Mouse (Mus musculus): ENCODE results near the gene Ttll11. TPM values are rescaled to one million over a fixed set of nuclear protein-coding genes. Genes with fewer than 3 reads are reported as not detected.
A peak's percentile ranks its signal among the peaks of the same experiment; 100 is the strongest.

Gene Ttll11
- polyA plus RNA-seq (2016; fragmentation: Nextera tagmentation; extraction: Ambion mirVana), result 2.4 and 3.1 TPM in 2 replicates

- Histone ChIP-seq H3K4me1 (peaks cover 8% of the 10 kb centered on the region), H3K27me3 (no peaks in the 10 kb centered on the region), H3K4me3 (peak within 1 kb of the TSS; percentile 79), H3K9me3 (no peaks in the 10 kb centered on the region), H3K27ac (peak within 1 kb of the TSS; percentile 36; the same call in 1 of the 2 replicates), H3K4me2 (replicated peaks) (peak within 1 kb of the TSS; percentile 97), H3K36me3 (no peaks in the 10 kb centered on the region), H3K9ac (peak within 1 kb of the TSS; percentile 83)
- ATAC-seq (ENCODE audit: insufficient number of reproducible peaks, insufficient read depth, low FRiP score, low TSS enrichment), result peak; percentile 75
- 0% methylated on average over 32 of the region's 42 CpGs for WGBS
These were observed at the start of gene Ttll11 for GRCm38 (mm10) chr2:35979644-35980021. TSS of gene Ttll11 (minus strand) at chr2:35979913.

- WGBS, result 35% methylated on average over 3 of the region's 3 CpGs
- no peak overlapping the region for H3K27ac ChIP-seq
- H3K4me3 ChIP-seq, result no peak overlapping the region
- peaks cover 7% of the 10 kb centered on the region; the same call in 1 of the 2 replicates for H3K4me1 ChIP-seq
- H3K27me3 ChIP-seq, result peaks cover 16% of the 10 kb centered on the region
- H3K36me3 ChIP-seq, result no peaks in the 10 kb centered on the region
- no peak overlapping the region for H3K4me2 ChIP-seq (replicated peaks)
- no peak for ATAC-seq (ENCODE audit: insufficient number of reproducible peaks, insufficient read depth, low FRiP score, low TSS enrichment)
- no peak overlapping the region for H3K9ac ChIP-seq
- no peaks in the 10 kb centered on the region for H3K9me3 ChIP-seq
These were observed 43.6 kb upstream of the Ttll11 start for GRCm38 (mm10) chr2:36023291-36023690.

- H3K36me3 ChIP-seq, result no peaks in the 10 kb centered on the region
- peak overlapping the region; percentile 30 for H3K4me3 ChIP-seq
- H3K4me1 ChIP-seq, result peaks cover 7% of the 10 kb centered on the region; the same call in 1 of the 2 replicates
- peak; percentile 31; the same call in 1 of the 2 replicates for ATAC-seq (ENCODE audit: insufficient number of reproducible peaks, insufficient read depth, low FRiP score, low TSS enrichment)
- peak overlapping the region; percentile 3 for H3K9ac ChIP-seq
- no peaks in the 10 kb centered on the region for H3K9me3 ChIP-seq
- peaks cover 16% of the 10 kb centered on the region for H3K27me3 ChIP-seq
- H3K4me2 ChIP-seq (replicated peaks), result peak overlapping the region; percentile 64
- no peak overlapping the region for H3K27ac ChIP-seq
- WGBS, result 7% methylated on average over 32 of the region's 32 CpGs
These were observed 41.9 kb upstream of the Ttll11 start for GRCm38 (mm10) chr2:36021385-36022159.

- no peak for ATAC-seq (ENCODE audit: insufficient number of reproducible peaks, insufficient read depth, low FRiP score, low TSS enrichment)
- Histone ChIP-seq H3K27ac (no peak overlapping the region), H3K4me3 (no peak overlapping the region), H3K9ac (no peak overlapping the region), H3K27me3 (peaks cover 17% of the 10 kb centered on the region), H3K4me1 (peaks cover 16% of the 10 kb centered on the region), H3K36me3 (no peaks in the 10 kb centered on the region), H3K9me3 (no peaks in the 10 kb centered on the region), H3K4me2 (replicated peaks) (no peak overlapping the region)
- 64% methylated on average over 12 of the region's 12 CpGs for WGBS
These were observed 33.3 kb upstream of the Ttll11 start for GRCm38 (mm10) chr2:36013010-36013409.

- Histone ChIP-seq H3K9ac (peak overlapping the region; percentile 57), H3K4me3 (peak overlapping the region; percentile 44), H3K27ac (no peak overlapping the region), H3K4me1 (peaks cover 16% of the 10 kb centered on the region), H3K4me2 (replicated peaks) (peak overlapping the region; percentile 81), H3K36me3 (no peaks in the 10 kb centered on the region), H3K27me3 (peaks cover 17% of the 10 kb centered on the region), H3K9me3 (no peaks in the 10 kb centered on the region)
- no peak for ATAC-seq (ENCODE audit: insufficient number of reproducible peaks, insufficient read depth, low FRiP score, low TSS enrichment)
- WGBS, result under 1% methylated on average over 44 of the region's 44 CpGs
These were observed 31.7 kb upstream of the Ttll11 start for GRCm38 (mm10) chr2:36011331-36011825.

- Histone ChIP-seq H3K4me3 (no peak overlapping the region), H3K4me2 (replicated peaks) (peak overlapping the region; percentile 81), H3K9ac (0 out of 2 replicates have a peak overlapping the region, but pooled peaks have one; percentile 57)
These were observed 30.9 kb upstream of the Ttll11 start for GRCm38 (mm10) chr2:36010579-36010978.

GRCm38 (mm10) chr2:36009386-36009785, 29.7 kb upstream of the Ttll11 start:
- H3K9ac ChIP-seq, result no peak overlapping the region
- no peak overlapping the region for H3K4me2 ChIP-seq (replicated peaks)
- no peak overlapping the region for H3K27ac ChIP-seq
- no peaks in the 10 kb centered on the region for H3K9me3 ChIP-seq
- ATAC-seq (ENCODE audit: insufficient number of reproducible peaks, insufficient read depth, low FRiP score, low TSS enrichment), result no peak
- H3K27me3 ChIP-seq, result peaks cover 23% of the 10 kb centered on the region
- 24% methylated on average over 4 of the region's 4 CpGs for WGBS
- H3K4me3 ChIP-seq, result no peak overlapping the region
- H3K4me1 ChIP-seq, result peaks cover 16% of the 10 kb centered on the region
- no peaks in the 10 kb centered on the region for H3K36me3 ChIP-seq

More at GRCm38 (mm10) chr2:36010579-36010978, 30.9 kb upstream of the Ttll11 start:
- 38% methylated on average over 8 of the region's 8 CpGs for WGBS
- Histone ChIP-seq H3K27ac (no peak overlapping the region), H3K9me3 (no peaks in the 10 kb centered on the region), H3K36me3 (no peaks in the 10 kb centered on the region), H3K4me1 (peaks cover 16% of the 10 kb centered on the region), H3K27me3 (peaks cover 17% of the 10 kb centered on the region)
- ATAC-seq (ENCODE audit: insufficient number of reproducible peaks, insufficient read depth, low FRiP score, low TSS enrichment), result no peak

GRCm38 (mm10) chr2:36008071-36008470, 28.4 kb upstream of the Ttll11 start:
- Histone ChIP-seq H3K9me3 (no peaks in the 10 kb centered on the region), H3K9ac (no peak overlapping the region), H3K4me2 (replicated peaks) (no peak overlapping the region), H3K27me3 (peaks cover 31% of the 10 kb centered on the region), H3K4me3 (no peak overlapping the region), H3K27ac (no peak overlapping the region), H3K4me1 (peaks cover 16% of the 10 kb centered on the region), H3K36me3 (no peaks in the 10 kb centered on the region)
- ATAC-seq (ENCODE audit: insufficient number of reproducible peaks, insufficient read depth, low FRiP score, low TSS enrichment), result no peak
- WGBS, result 15% methylated on average over 1 of the region's 1 CpGs

- Histone ChIP-seq H3K36me3 (no peaks in the 10 kb centered on the region), H3K9ac (no peak overlapping the region), H3K4me3 (no peak overlapping the region), H3K27ac (no peak overlapping the region), H3K27me3 (peaks cover 16% of the 10 kb centered on the region; the same call in 1 of the 2 replicates), H3K4me2 (replicated peaks) (no peak overlapping the region), H3K4me1 (no peaks in the 10 kb centered on the region), H3K9me3 (no peaks in the 10 kb centered on the region)
- ATAC-seq (ENCODE audit: insufficient number of reproducible peaks, insufficient read depth, low FRiP score, low TSS enrichment), result no peak
- 43% methylated on average over 6 of the region's 6 CpGs for WGBS
These were observed 22.5 kb upstream of the Ttll11 start for GRCm38 (mm10) chr2:36002188-36002587.

GRCm38 (mm10) chr2:36000390-36000789, 20.7 kb upstream of the Ttll11 start:
- 57% methylated on average over 1 of the region's 1 CpGs for WGBS
- peaks cover 16% of the 10 kb centered on the region; the same call in 1 of the 2 replicates for H3K27me3 ChIP-seq
- H3K36me3 ChIP-seq, result no peaks in the 10 kb centered on the region
- no peak overlapping the region for H3K9ac ChIP-seq
- no peak overlapping the region for H3K4me3 ChIP-seq
- H3K4me1 ChIP-seq, result no peaks in the 10 kb centered on the region
- no peak overlapping the region for H3K27ac ChIP-seq
- no peak for ATAC-seq (ENCODE audit: insufficient number of reproducible peaks, insufficient read depth, low FRiP score, low TSS enrichment)
- H3K9me3 ChIP-seq, result no peaks in the 10 kb centered on the region
- no peak overlapping the region for H3K4me2 ChIP-seq (replicated peaks)

- H3K36me3 ChIP-seq, result no peaks in the 10 kb centered on the region
- ATAC-seq (ENCODE audit: insufficient number of reproducible peaks, insufficient read depth, low FRiP score, low TSS enrichment), result no peak
- H3K27ac ChIP-seq, result no peak overlapping the region
- no peak overlapping the region for H3K4me3 ChIP-seq
- H3K9me3 ChIP-seq, result no peaks in the 10 kb centered on the region
- no peak overlapping the region for H3K4me2 ChIP-seq (replicated peaks)
- no peaks in the 10 kb centered on the region for H3K4me1 ChIP-seq
- peaks cover 9% of the 10 kb centered on the region; the same call in 1 of the 2 replicates for H3K27me3 ChIP-seq
- H3K9ac ChIP-seq, result no peak overlapping the region
These were observed 19.5 kb upstream of the Ttll11 start for GRCm38 (mm10) chr2:35999212-35999611.

- Histone ChIP-seq H3K4me1 (no peaks in the 10 kb centered on the region), H3K9me3 (no peaks in the 10 kb centered on the region), H3K4me3 (no peak overlapping the region), H3K4me2 (replicated peaks) (no peak overlapping the region), H3K36me3 (no peaks in the 10 kb centered on the region), H3K9ac (no peak overlapping the region), H3K27ac (no peak overlapping the region), H3K27me3 (0 out of 2 replicates have a peak, but pooled peaks cover 3% of the 10 kb centered on the region)
- WGBS, result 84% methylated on average over 5 of the region's 5 CpGs
- ATAC-seq (ENCODE audit: insufficient number of reproducible peaks, insufficient read depth, low FRiP score, low TSS enrichment), result no peak
These were observed 18.7 kb upstream of the Ttll11 start for GRCm38 (mm10) chr2:35998416-35998815.

Data from embryonic facial prominence, embryonic 12.5 days (tissue).